Mouse (Mus musculus): ENCODE measurements around the gene Olfr706.

DNA sequence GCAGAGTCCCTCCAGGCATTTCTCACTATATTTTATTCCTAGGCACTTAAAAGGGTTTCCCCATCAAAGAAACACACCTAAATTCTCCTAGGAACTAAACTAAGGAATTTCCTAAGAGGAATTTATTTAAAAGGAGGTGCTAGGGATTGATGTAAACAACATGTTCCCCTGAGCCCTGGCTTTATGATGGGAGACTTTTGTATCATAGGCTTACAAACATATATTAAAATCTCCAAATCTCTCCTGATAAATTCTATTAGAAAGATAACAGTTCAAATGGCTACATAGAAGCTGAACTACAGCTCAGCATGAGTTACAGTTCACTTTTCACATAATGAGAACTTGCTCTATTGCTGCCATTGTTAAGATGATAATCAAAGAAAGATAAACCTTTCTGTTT, 54.2 kb downstream of the Olfr706 start, which contains the start of gene Olfr702:
- TF ChIP-seq POLR2A (IDR thresholded peaks at IDR 0.05; ENCODE audit: control insufficient read depth, low read depth, low read length) (no peak), CTCF (IDR thresholded peaks at IDR 0.05; ENCODE audit: control insufficient read depth, insufficient read depth, insufficient replicate concordance, low read depth, low read length) (no peak)

Measured in testis, adult 2 months (tissue).